Mouse (Mus musculus) CH12.LX (cell line): ENCODE results near the gene Gm29564.
"Not testable (repeated sequence)": the region's sequence is repeated elsewhere in the genome, so short reads cannot be mapped to it uniquely, and the experiment has no call there.

ENCODE experiments used
- CTCF ChIP-seq, 2 experiments: IDR thresholded peaks in 1 of 2; conservative IDR thresholded peaks in 1 of 2; 2 replicates each; pipeline ENCODE4 v1.5.1; 2011 to 2012; ENCODE audit warnings: low read depth in 2 of 2, low read length in 2 of 2, improper control_type of control experiment in 1 of 2, inconsistent platforms in 1 of 2, mild to moderate bottlenecking in 1 of 2, moderate library complexity in 1 of 2
- JUND ChIP-seq: conservative IDR thresholded peaks from 2 replicates; pipeline ENCODE4 v1.6.1; 2011; ENCODE audit warnings: low read depth, low read length, improper control_type of control experiment
- KAT2A ChIP-seq: IDR thresholded peaks from 2 replicates; pipeline ENCODE4 v1.6.1; 2012; ENCODE audit warnings: low read length, improper control_type of control experiment, inconsistent platforms; ENCODE audit not compliant: insufficient replicate concordance
- MAFK ChIP-seq: IDR thresholded peaks from 2 replicates; pipeline ENCODE4 v1.6.1; 2011; ENCODE audit warnings: low read length, improper control_type of control experiment; ENCODE audit not compliant: insufficient replicate concordance
- MAZ ChIP-seq: IDR thresholded peaks from 2 replicates; pipeline ENCODE4 v1.6.1; 2012; ENCODE audit warnings: low read depth, mild to moderate bottlenecking, inconsistent platforms, low read length, improper control_type of control experiment, moderate library complexity
- MEF2A ChIP-seq: IDR thresholded peaks from 2 replicates; pipeline ENCODE4 v1.6.1; 2014; ENCODE audit warnings: low read depth, mild to moderate bottlenecking, inconsistent platforms, low read length, improper control_type of control experiment, borderline replicate concordance
- MXI1 ChIP-seq: IDR thresholded peaks from 2 replicates; pipeline ENCODE4 v1.6.1; 2011; ENCODE audit warnings: mild to moderate bottlenecking, low read depth, low read length, improper control_type of control experiment
- MYC ChIP-seq: IDR thresholded peaks from 2 replicates; pipeline ENCODE4 v1.6.1; 2011; ENCODE audit warnings: low read depth, mild to moderate bottlenecking, improper control_type of control experiment, low read length
- POLR2AphosphoS2 ChIP-seq: IDR thresholded peaks from 2 replicates; pipeline ENCODE4 v1.6.1; 2011; ENCODE audit warnings: low read depth, low read length, improper control_type of control experiment
- RAD21 ChIP-seq: IDR thresholded peaks from 2 replicates; pipeline ENCODE4 v1.6.1; 2011; ENCODE audit warnings: low read depth, mild to moderate bottlenecking, low read length, improper control_type of control experiment, moderate library complexity
- RCOR1 ChIP-seq: conservative IDR thresholded peaks from 2 replicates; pipeline ENCODE4 v1.6.1; 2012; ENCODE audit warnings: low read depth, mild to moderate bottlenecking, inconsistent platforms, low read length, improper control_type of control experiment
- SIN3A ChIP-seq: IDR thresholded peaks from 2 replicates; pipeline ENCODE4 v1.6.1; 2012; ENCODE audit warnings: low read length, improper control_type of control experiment, inconsistent platforms
- TBP ChIP-seq: conservative IDR thresholded peaks from 2 replicates; pipeline ENCODE4 v1.6.1; 2011; ENCODE audit warnings: low read depth, low read length, improper control_type of control experiment
- USF1 ChIP-seq: IDR thresholded peaks from 2 replicates; pipeline ENCODE4 v1.6.1; 2014; ENCODE audit warnings: low read depth, mild to moderate bottlenecking, inconsistent platforms, low read length, improper control_type of control experiment

DNA sequence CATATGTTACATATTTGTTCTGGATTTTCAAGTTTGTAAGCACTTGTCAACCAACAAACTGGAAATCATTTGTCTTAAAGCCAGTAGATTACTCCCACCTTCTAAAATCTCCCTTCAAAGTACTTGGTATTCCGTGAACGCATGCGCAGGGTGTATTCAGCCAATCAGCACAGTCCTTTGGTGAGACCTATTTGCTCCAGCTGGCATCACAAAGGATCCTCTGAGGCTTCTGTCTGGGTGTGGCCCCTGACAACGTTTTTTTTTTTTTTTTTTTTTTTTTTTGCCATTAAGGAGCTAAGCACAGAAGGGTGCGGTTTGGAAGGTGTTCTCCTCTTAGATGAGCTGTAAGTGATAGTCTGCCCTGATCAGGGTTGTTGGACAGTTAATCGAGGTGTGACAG lies at the start of gene Gm29564:
- not testable (repeated sequence) for TF ChIP-seq RCOR1; POLR2AphosphoS2; USF1; SIN3A; RAD21; CTCF (conservative IDR thresholded peaks at IDR 0.05 in 1 of 2, IDR thresholded peaks at IDR 0.05 in 1 of 2; ENCODE audit: low read depth in 2 of 2, low read length in 2 of 2); MAZ; JUND; MXI1; TBP; MEF2A; KAT2A; MAFK; MYC
